Mouse (Mus musculus) cerebellum, adult 9-10 months (tissue): ENCODE measurements around the gene Gm28490.
"Not testable (repeated sequence)": the region's sequence is repeated elsewhere in the genome, so short reads cannot be mapped to it uniquely, and the experiment has no call there.

Experiments used
- DNase-seq: peaks from one replicate; pipeline ENCODE4 v3.0.0; 2022

The Gm28490 gene

DNA sequence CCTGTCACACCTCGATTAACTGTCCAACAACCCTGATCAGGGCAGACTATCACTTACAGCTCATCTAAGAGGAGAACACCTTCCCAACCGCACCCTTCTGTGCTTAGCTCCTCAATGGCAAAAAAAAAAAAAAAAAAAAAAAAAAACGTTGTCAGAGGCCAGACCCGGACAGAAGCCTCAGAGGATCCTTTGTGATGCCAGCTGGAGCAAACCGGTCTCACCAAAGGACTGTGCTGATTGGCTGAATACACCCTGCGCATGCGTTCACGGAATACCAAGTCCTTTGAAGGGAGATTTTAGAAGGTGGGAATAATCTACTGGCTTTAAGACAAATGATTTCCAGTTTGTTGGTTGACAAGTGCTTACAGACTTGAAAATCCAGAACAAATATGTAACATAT lies at the start of gene Gm28490:
TSS of gene Gm28490 (minus strand) at position 101 of the 400 bp plus-strand sequence.
- not testable (repeated sequence) for DNase-seq
